Mouse (Mus musculus) heart, adult 2 months (tissue): ENCODE measurements around the gene P4ha1.
"Not testable (repeated sequence)": the region's sequence is repeated elsewhere in the genome, so short reads cannot be mapped to it uniquely, and the experiment has no call there.

Source experiments
- CTCF ChIP-seq: fragments of 200-600 bp; IDR thresholded peaks from 2 replicates; pipeline ENCODE4 v1.8.1; 2022; ENCODE audit warnings: antibody characterized with exemption, mild to moderate bottlenecking, moderate library complexity
- EP300 ChIP-seq: fragments of 200-500 bp; IDR thresholded peaks from 2 replicates; pipeline ENCODE4 v1.6.1; 2011; ENCODE audit warnings: low read depth, low read length, control low read depth; ENCODE audit not compliant: insufficient read depth
- POLR2A ChIP-seq: fragments of 200-500 bp; IDR thresholded peaks from 2 replicates; pipeline ENCODE4 v1.6.1; 2011; ENCODE audit warnings: mild to moderate bottlenecking, low read depth, low read length, control low read depth; ENCODE audit not compliant: insufficient read depth

DNA sequence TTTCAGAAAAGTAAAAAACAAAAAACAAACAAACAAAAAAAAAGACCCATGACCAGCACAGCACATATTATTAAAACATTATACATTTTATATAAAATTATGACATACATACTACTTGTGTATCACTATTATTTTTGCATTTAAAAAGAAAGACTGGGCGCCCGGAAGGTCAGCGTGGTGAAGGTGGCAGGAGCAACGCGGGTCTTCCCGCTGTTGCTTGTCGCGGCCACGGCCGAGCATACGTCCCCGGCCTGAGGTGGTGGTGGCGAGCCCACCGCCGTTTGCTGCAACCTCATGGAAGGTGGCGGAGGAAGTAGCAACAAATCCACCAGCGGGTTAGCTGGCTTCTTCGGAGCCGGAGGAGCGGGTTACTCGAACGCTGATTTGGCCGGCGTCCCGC lies 72.4 kb downstream of the P4ha1 start, which contains the start of gene Gm10273:
- not testable (repeated sequence) for TF ChIP-seq CTCF, POLR2A, EP300
